Mouse (Mus musculus) heart, embryonic 11.5 days (tissue): ENCODE results near the gene Lipm. TPM values are rescaled to one million over a fixed set of nuclear protein-coding genes. Genes with fewer than 3 reads are reported as not detected.

ENCODE experiments used
- ATAC-seq: fragments of 200-750 bp; cut with Nextera tagmentation; replicated peaks from 2 replicates; pipeline ENCODE4 v1.8.0; 2017; ENCODE audit warnings: moderate library complexity; ENCODE audit not compliant: insufficient number of reproducible peaks, low FRiP score, low TSS enrichment
- H3K27ac ChIP-seq: fragments of 300-500 bp; sonication (generic); 2 replicates; pipeline ENCODE4 v1.5.1; 2014; ENCODE audit warnings: mild to moderate bottlenecking, low read depth, low read length
- H3K27me3 ChIP-seq: fragments of 300-500 bp; sonication (generic); 2 replicates; pipeline ENCODE4 v1.6.1; 2014; ENCODE audit warnings: mild to moderate bottlenecking, low read length, mixed read lengths; ENCODE audit not compliant: control insufficient read depth, insufficient read depth
- H3K36me3 ChIP-seq: fragments of 300-500 bp; sonication (generic); 2 replicates; pipeline ENCODE4 v1.6.1; 2014; ENCODE audit warnings: mild to moderate bottlenecking, low read length, moderate library complexity, mixed read lengths; ENCODE audit not compliant: control insufficient read depth, insufficient read depth
- H3K4me1 ChIP-seq: fragments of 300-500 bp; sonication (generic); 2 replicates; pipeline ENCODE4 v1.6.1; 2014; ENCODE audit warnings: low read length; ENCODE audit not compliant: control insufficient read depth, insufficient read depth
- H3K4me2 ChIP-seq: fragments of 300-500 bp; sonication (generic); 2 replicates; pipeline ENCODE4 v1.6.1; 2014; ENCODE audit warnings: mild to moderate bottlenecking, moderate library complexity
- H3K4me3 ChIP-seq: fragments of 300-500 bp; sonication (generic); 2 replicates; pipeline ENCODE4 v1.5.1; 2014; ENCODE audit warnings: low read depth, low read length
- H3K9ac ChIP-seq: fragments of 300-500 bp; sonication (generic); 2 replicates; pipeline ENCODE4 v1.6.1; 2014; ENCODE audit warnings: mild to moderate bottlenecking, low read depth, low read length, moderate library complexity
- H3K9me3 ChIP-seq: fragments of 300-500 bp; sonication (generic); replicated peaks from 2 replicates; pipeline ENCODE4 v1.6.1; 2016; ENCODE audit warnings: low read length; ENCODE audit not compliant: control insufficient read depth
- WGBS: fragments of 180-500 bp; shearing (Covaris S2); extraction: QIAGEN DNeasy Blood & Tissue Kit; methylation state at CpG from one replicate; pipeline ENCODE4 v1.1.7; 2014; ENCODE audit not compliant: insufficient replicate concordance; 5-methylcytosine and 5-hydroxymethylcytosine counted together
- polyA plus RNA-seq: library from polyadenylated mRNA; unstranded; fragments of >200 nt; fragmentation: Nextera tagmentation; extraction: Ambion mirVana; gene quantifications from 2 replicates; pipeline ENCODE4 v1.2.1, GENCODE M21; 2014

The Lipm gene
- polyA plus RNA-seq, 1 experiment from 2014 or later, result not detected

DNA sequence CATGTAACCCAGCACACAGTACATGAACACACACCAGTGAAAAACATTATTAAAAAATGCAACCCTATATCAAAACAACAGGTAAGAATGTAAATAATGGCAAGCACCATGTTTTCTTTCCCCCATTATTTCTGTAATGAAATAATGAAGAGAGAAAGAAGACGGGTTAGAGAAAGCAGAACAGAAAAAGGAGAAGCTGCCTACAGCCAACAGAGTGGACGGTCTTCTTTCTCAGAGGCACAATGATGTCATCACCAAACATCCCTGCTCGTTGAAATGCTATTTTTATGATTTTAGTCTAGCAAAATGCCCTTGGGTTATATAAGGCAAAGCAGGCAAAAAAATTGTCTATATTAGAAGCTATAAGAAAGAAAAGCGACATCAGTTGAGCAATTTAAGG lies 47.7 kb downstream of the Lipm start:
- 70% methylated on average over 4 of the region's 4 CpGs for WGBS
- no peaks in the 10 kb centered on the region for H3K27me3 ChIP-seq
- no peaks in the 10 kb centered on the region for H3K4me1 ChIP-seq
- H3K4me3 ChIP-seq, result no peak overlapping the region
- H3K4me2 ChIP-seq, result no peak overlapping the region
- H3K9ac ChIP-seq, result no peak overlapping the region
- ATAC-seq, result no peak
- H3K36me3 ChIP-seq, result no peaks in the 10 kb centered on the region
- no peaks in the 10 kb centered on the region for H3K9me3 ChIP-seq
- H3K27ac ChIP-seq, result no peak overlapping the region

- Histone ChIP-seq H3K9ac (no peak overlapping the region), H3K36me3 (no peaks in the 10 kb centered on the region), H3K4me3 (no peak overlapping the region), H3K27ac (no peak overlapping the region), H3K4me1 (no peaks in the 10 kb centered on the region), H3K4me2 (no peak overlapping the region), H3K9me3 (no peaks in the 10 kb centered on the region), H3K27me3 (no peaks in the 10 kb centered on the region)
- WGBS, result 65% methylated on average over 1 of the region's 1 CpGs
- no peak for ATAC-seq
Observed at GRCm38 (mm10) chr19:34151909-34152308, 51.2 kb downstream of the Lipm start.

- ATAC-seq, result no peak
- WGBS, result 73% methylated on average over 6 of the region's 6 CpGs
Observed at GRCm38 (mm10) chr19:34153263-34154144, 52.8 kb downstream of the Lipm start.

DNA sequence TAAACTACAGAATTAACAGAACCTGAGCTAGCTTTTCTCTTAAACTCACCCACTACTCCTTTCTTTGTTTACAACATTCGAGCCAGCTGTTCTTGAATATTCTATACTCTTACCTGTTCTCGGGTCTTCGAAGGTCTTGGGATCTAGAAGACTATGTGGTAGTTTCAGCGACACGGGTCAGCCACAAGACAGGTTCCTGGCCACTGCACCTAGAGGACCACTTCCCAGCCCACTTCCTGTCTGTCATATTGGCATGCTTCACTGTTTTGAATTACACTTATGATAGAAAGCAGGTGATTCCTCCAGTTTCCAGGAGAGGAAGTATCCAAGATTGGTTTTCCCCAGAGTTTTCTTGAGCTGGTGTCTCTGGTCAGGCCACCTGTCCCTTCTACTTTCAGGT lies 62.0 kb downstream of the Lipm start:
- WGBS, result 89% methylated on average over 5 of the region's 5 CpGs
- Histone ChIP-seq H3K9me3 (no peaks in the 10 kb centered on the region), H3K9ac (no peak overlapping the region), H3K27ac (no peak overlapping the region), H3K4me1 (no peaks in the 10 kb centered on the region), H3K27me3 (no peaks in the 10 kb centered on the region), H3K4me3 (no peak overlapping the region), H3K36me3 (no peaks in the 10 kb centered on the region), H3K4me2 (no peak overlapping the region)
- no peak for ATAC-seq

More at GRCm38 (mm10) chr19:34153263-34154144, 52.8 kb downstream of the Lipm start:
- Histone ChIP-seq H3K36me3 (no peaks in the 10 kb centered on the region), H3K9me3 (no peaks in the 10 kb centered on the region), H3K27ac (no peak overlapping the region), H3K27me3 (no peaks in the 10 kb centered on the region), H3K4me2 (no peak overlapping the region), H3K4me3 (no peak overlapping the region), H3K9ac (no peak overlapping the region), H3K4me1 (no peaks in the 10 kb centered on the region)

- Histone ChIP-seq H3K4me3 (no peak within 1 kb of the TSS), H3K4me2 (no peak within 1 kb of the TSS), H3K9ac (no peak within 1 kb of the TSS), H3K27ac (no peak within 1 kb of the TSS), H3K4me1 (no peaks in the 10 kb centered on the region), H3K27me3 (no peaks in the 10 kb centered on the region), H3K9me3 (no peaks in the 10 kb centered on the region), H3K36me3 (no peaks in the 10 kb centered on the region)
- ATAC-seq, result no peak
- WGBS, result 75% methylated on average over 5 of the region's 5 CpGs
Observed at GRCm38 (mm10) chr19:34165891-34166290, 65.2 kb downstream of the Lipm start, which contains the start of gene Ankrd22. Gene Ankrd22, minus strand, starts transcription at chr19:34166053.

- WGBS, result 80% methylated on average over 4 of the region's 4 CpGs
- H3K9me3 ChIP-seq, result no peaks in the 10 kb centered on the region
Observed at GRCm38 (mm10) chr19:34166386-34166785, 65.7 kb downstream of the Lipm start.

GRCm38 (mm10) chr19:34167896-34168661 lies 67.3 kb downstream of the Lipm start:
- WGBS, result 67% methylated on average over 7 of the region's 7 CpGs
- ATAC-seq, result no peak
- H3K4me3 ChIP-seq, result no peak overlapping the region
- no peaks in the 10 kb centered on the region for H3K27me3 ChIP-seq
- H3K4me2 ChIP-seq, result no peak overlapping the region
- H3K27ac ChIP-seq, result no peak overlapping the region
- H3K9me3 ChIP-seq, result no peaks in the 10 kb centered on the region
- no peaks in the 10 kb centered on the region for H3K4me1 ChIP-seq
- H3K36me3 ChIP-seq, result no peaks in the 10 kb centered on the region
- no peak overlapping the region for H3K9ac ChIP-seq

More at GRCm38 (mm10) chr19:34166386-34166785, 65.7 kb downstream of the Lipm start:
- Histone ChIP-seq H3K36me3 (no peaks in the 10 kb centered on the region), H3K27me3 (no peaks in the 10 kb centered on the region), H3K9ac (no peak overlapping the region), H3K27ac (no peak overlapping the region), H3K4me2 (no peak overlapping the region), H3K4me1 (no peaks in the 10 kb centered on the region), H3K4me3 (no peak overlapping the region)
- no peak for ATAC-seq

- no peaks in the 10 kb centered on the region for H3K9me3 ChIP-seq
- H3K36me3 ChIP-seq, result no peaks in the 10 kb centered on the region
- no peak overlapping the region for H3K4me2 ChIP-seq
- H3K4me1 ChIP-seq, result 0 out of 2 replicates have a peak, but pooled peaks cover 3% of the 10 kb centered on the region
- H3K27me3 ChIP-seq, result no peaks in the 10 kb centered on the region
- H3K4me3 ChIP-seq, result no peak overlapping the region
- H3K27ac ChIP-seq, result no peak overlapping the region
- H3K9ac ChIP-seq, result no peak overlapping the region
- no peak for ATAC-seq
Observed at GRCm38 (mm10) chr19:34169121-34169520, 68.4 kb downstream of the Lipm start.
